Mouse (Mus musculus) adrenal gland, postnatal 36 days (tissue): ENCODE measurements around the gene Brd4. TPM values are rescaled to one million over a fixed set of nuclear protein-coding genes. Genes with fewer than 3 reads are reported as not detected.
A peak's percentile ranks its signal among the peaks of the same experiment; 100 is the strongest.

Source experiments
- DNase-seq, 2 experiments: peaks; one replicate each; pipeline ENCODE4 v3.0.0; 2021; ENCODE audit warnings: mixed read lengths in 1 of 2
- total RNA-seq, 2 experiments: library from RNA; stranded (reverse); gene quantifications; 2 replicates each; pipeline ENCODE4 v1.2.3; 2021

The Brd4 gene
- total RNA-seq, 2 experiments from 2014 or later = 90.3 to 112 TPM

GRCm38 (mm10) chr17:32281126-32281525 lies 3.4 kb downstream of the Brd4 start:
- no peak for DNase-seq

DNA sequence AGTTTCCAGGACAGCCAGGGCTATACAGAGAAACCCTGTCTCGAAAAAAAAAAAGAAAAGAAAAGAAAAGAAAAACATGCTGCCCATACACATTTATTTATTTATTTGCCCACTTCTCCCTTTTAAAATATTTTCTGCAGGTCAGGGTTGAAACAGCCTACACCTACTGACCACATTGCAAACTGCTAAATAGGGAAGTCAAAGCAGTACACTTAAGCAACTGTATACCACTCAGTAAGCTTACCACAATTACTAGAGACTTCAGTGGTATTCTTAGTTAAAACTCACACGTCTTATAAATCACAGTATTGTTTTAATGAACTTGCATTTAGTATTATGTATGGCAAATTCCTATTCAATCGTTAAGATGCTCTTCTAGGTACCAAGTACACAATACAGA lies 3.9 kb downstream of the Brd4 start:
- DNase-seq = no peak

DNA sequence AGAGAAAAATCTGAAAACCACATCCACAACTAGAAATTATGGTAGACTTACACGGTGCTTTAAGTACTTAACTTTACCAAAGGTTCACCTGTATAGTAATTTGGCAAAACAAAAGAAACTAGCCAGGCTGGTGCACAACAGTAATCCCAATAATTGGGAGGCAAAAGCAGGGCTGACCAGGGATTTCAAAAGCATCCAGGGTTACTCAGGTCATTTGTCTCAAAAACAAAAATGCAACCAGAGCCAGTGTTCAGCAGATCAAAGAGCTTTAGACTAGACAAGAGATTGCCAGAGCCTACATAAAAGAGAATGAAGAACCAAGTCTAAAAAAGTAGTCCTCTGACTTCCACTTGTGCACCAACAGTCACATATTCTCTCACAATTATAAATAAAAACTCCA lies 7.3 kb downstream of the Brd4 start:
- no peak for DNase-seq

GRCm38 (mm10) chr17:32275568-32275967 lies 9.0 kb downstream of the Brd4 start:
- DNase-seq = no peak

GRCm38 (mm10) chr17:32269151-32269550 lies 15.4 kb downstream of the Brd4 start:
- no peak for DNase-seq

DNA sequence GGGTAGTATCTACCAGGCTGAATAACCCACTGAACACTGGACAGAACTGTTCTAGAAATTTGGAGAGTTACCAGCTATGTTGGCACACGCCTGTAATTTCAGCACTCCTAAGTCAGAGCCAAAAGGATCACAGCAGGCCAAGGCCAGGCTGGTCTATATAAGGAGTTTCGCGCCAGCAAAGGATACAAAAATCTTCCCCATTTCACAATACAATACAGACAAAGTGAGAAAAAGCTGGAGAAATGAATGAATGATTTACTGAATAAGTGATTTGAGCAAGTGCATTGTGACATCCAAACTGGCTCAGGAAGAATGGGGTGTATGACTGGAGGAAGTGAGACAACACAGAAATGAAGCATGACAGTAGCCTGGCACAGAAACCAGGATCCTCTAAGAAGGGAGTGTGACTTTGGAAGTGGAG lies 16.0 kb downstream of the Brd4 start:
- peak; percentile 65 to 67 for DNase-seq

DNA sequence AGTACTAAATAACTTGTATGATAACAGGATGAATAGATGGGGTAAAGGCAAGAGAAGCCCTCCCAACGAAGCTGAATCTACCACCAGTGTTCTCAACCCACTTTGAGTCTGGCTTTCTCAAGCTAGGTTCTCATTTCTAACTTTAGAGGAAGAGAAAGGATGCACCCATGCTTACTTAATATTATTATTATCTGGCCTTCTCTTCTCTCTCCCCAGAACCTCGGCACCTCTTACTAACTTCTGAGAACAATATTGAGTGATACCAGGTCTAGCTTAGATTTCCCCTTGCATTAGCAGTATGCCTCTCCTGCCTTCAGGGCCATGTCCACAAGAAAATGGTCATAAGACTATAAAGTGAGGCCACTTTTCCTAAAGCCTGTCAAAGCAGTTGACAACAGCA lies 16.4 kb downstream of the Brd4 start:
- no peak for DNase-seq

- no peak for DNase-seq
Measured at GRCm38 (mm10) chr17:32267617-32268016, 16.9 kb downstream of the Brd4 start.

- DNase-seq = no peak
Measured at GRCm38 (mm10) chr17:32263672-32264071, 20.9 kb downstream of the Brd4 start.

DNA sequence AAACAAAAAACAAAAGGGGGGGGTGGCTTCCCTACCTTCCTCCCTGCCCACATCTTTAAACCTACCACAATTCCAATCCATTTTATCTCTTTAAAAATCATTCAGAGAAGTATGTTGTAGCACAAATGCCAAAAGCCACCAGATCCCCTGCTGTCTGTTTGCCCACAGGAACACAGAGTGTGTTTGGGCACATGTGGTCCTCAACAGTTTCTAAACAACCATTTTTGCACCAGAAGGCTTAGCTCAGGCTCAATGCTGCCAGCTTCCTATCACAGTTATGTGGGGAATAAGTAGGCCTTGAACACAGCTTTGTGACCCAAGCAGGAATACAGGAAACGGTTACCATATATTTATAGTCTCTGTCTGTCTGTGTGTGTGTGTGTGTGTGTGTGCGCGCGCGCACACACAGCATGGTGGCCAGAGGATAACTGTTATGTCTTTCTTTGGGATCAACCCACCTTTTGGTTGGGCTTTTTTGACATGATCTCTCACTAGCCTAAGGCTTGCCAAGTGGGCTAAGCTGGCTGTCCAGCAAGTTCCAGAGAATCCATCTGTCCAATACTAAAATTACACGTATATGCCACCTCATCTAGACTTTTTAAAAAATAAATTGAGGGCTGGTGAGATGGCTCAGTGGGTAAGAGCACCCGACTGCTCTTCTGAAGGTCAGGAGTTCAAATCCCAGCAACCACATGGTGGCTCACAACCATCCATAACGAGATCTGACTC lies 21.5 kb downstream of the Brd4 start:
- DNase-seq = no peak

GRCm38 (mm10) chr17:32258869-32259268 lies 25.7 kb downstream of the Brd4 start:
- DNase-seq = no peak

- no peak for DNase-seq
Measured at GRCm38 (mm10) chr17:32257944-32258343, 26.6 kb downstream of the Brd4 start.

DNA sequence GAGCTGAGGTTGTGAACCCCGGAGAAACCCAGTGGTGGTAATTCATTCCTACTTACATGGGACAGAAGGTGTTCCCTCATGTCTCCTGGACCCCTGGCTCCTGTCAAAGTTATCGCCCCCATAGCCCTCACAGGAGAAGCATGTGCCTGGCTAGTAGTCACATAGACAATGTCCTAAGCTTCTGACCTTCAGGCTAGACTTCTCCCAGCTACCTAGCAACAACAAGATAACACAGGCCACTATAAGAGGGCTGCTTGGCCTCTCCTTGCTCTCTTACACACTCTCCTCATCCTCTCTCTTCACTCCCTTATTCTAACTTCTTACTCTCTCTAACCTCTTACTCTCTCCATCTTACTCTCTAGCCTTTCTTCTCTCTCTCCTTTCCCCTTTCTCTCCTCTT lies 27.1 kb downstream of the Brd4 start:
- no peak for DNase-seq

GRCm38 (mm10) chr17:32256896-32257295 lies 27.6 kb downstream of the Brd4 start:
- DNase-seq = no peak

GRCm38 (mm10) chr17:32253261-32253660 lies 31.3 kb downstream of the Brd4 start:
- DNase-seq = no peak

DNA sequence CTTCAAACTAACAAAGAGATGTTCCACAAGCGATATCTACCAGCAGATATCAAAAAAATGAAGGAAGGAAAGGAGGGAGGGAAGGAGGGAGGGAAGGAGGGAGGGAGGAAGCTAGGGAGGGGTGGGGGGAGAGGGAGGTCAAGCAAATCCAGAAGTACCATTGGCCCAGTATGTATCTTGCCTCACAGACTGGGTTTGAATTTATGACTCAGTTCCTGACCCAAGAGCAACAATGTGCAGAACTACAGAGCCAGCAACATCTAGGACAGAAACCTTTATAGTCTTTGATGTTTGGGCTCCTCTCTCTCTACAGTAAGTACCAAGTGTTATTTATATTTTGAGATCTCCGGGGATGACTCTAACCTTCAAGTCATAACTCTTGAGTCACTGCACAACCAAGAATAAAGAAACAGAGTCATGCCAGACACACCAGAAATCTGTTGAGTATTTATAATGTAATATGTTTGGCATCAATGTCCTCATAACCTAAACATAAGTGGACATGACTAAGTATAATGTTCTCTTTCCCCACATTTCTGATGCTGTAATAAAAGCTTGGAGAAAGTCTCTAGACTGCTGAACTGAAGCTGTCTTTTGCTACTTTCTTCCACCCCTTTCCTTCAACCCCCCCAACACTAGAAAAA lies 32.6 kb downstream of the Brd4 start:
- DNase-seq = no peak

- DNase-seq = no peak
Measured at GRCm38 (mm10) chr17:32250066-32250465, 34.5 kb downstream of the Brd4 start.

DNA sequence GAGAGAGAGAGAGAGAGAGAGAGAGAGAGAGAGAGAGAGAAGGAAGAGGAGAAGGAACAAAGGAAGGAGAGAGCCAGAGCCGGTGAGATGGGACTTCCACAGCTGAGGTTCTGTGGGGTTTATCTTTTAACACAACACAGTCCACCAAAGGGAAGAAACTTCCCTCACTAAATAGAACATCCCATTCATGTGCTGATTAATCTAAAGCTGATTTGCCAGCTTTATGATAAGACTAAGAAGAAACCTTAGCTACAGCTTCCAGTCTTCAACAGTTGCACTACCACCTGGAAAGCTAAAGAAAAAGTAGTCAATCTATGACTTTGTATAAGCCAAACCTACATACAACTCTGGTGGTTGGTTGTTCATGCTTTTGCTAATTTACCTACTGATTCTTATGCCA lies 36.3 kb downstream of the Brd4 start:
- DNase-seq = no peak

DNA sequence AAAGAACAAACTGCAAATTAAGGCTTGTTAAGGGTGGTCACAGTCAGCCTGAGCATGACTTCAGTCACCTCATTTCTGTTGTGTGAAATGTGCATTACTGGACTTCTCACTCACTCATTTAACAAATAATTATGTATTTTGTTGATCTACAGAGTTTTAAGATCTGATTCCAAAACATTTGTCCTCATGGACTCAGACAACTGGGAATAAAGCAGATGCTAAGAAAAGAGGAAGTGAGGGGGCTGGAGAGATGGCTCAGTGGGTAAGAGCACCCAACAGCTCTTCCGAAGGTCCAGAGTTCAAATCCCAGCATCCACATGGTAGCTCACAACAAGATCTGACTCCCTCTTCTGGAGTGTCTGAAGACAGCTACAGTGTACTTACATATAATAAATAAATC lies 36.9 kb downstream of the Brd4 start:
- no peak for DNase-seq

GRCm38 (mm10) chr17:32246117-32246516 lies 38.4 kb downstream of the Brd4 start:
- DNase-seq = no peak

DNA sequence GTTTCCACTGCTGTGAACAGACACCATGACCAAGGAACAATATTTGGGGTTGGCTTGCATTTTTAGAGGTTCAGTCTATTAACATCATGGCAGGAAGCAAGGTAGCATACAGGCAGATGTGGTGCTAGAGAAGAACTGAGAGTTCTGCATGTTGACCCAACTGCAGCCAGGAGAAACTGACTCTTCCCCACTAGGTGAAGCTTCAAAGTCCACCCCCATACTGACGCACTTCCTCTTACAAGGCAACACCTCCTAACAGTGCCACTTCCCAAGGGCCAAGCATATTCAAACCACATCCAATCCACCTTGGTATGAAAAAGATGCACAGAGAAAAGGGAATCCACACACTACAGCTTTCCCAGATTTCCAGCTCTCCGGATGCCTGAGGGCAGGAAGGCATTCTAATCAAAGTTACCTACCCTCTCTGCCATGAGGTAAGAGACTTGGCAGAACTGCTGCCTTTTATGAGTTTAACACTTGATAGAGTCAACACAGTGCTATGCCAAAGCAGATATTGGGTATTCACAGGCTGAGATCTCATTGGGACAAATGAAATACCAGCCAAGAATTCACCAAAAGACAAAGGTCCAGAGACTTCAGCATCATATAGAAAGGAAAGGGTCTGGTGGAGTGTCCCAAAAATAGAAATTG lies 43.5 kb downstream of the Brd4 start:
- DNase-seq = no peak

DNA sequence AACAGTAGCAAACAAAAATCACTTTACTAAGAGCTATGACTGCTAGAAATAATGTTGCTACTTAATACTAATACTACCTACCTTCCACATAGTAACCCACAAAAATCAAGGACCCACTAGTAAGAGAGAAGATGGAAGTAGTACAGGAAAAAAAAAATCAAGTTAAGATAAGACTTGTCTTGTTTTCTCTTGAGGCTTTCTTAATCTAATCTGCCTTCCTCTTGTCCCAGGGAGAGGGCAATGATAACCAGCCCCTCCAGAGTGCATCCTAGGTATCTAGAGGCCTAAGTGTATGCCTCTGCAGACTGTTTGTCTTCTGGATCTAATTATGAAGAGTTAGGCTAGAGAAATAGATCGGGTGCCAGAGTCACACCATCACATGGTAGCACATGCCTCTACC lies 45.9 kb downstream of the Brd4 start:
- no peak for DNase-seq

- DNase-seq = peak; percentile 30 to 36
Measured at GRCm38 (mm10) chr17:32235534-32236191, 48.9 kb downstream of the Brd4 start.
